Mouse (Mus musculus) hindbrain, embryonic 15.5 days (tissue): ENCODE measurements around the gene Snrnp27. TPM values are rescaled to one million over a fixed set of nuclear protein-coding genes. Genes with fewer than 3 reads are reported as not detected.

Source experiments
- ATAC-seq: fragments of 200-750 bp; cut with Nextera tagmentation; 2 replicates; pipeline ENCODE4 v1.8.0; 2017; ENCODE audit warnings: low read depth, moderate number of reproducible peaks, moderate TSS enrichment; ENCODE audit not compliant: low FRiP score
- H3K27ac ChIP-seq: fragments of 300-500 bp; sonication (generic); replicated peaks from 2 replicates; pipeline ENCODE4 v1.5.1; 2015; ENCODE audit warnings: mild to moderate bottlenecking, inconsistent platforms
- H3K27me3 ChIP-seq: fragments of 300-500 bp; sonication (generic); 2 replicates; pipeline ENCODE4 v1.6.1; 2015; ENCODE audit warnings: control low read depth, inconsistent platforms
- H3K36me3 ChIP-seq: fragments of 300-500 bp; sonication (generic); 2 replicates; pipeline ENCODE4 v1.6.1; 2015; ENCODE audit warnings: control low read depth, inconsistent platforms
- H3K4me1 ChIP-seq: fragments of 300-500 bp; sonication (generic); replicated peaks from 2 replicates; pipeline ENCODE4 v1.6.1; 2015; ENCODE audit warnings: control low read depth, inconsistent platforms
- H3K4me2 ChIP-seq: fragments of 300-500 bp; sonication (generic); 2 replicates; pipeline ENCODE4 v1.6.1; 2015; ENCODE audit warnings: moderate library complexity, mild to moderate bottlenecking, inconsistent platforms
- H3K4me3 ChIP-seq: fragments of 300-500 bp; sonication (generic); 2 replicates; pipeline ENCODE4 v1.5.1; 2015; ENCODE audit warnings: mild to moderate bottlenecking, inconsistent platforms
- H3K9ac ChIP-seq: fragments of 300-500 bp; sonication (generic); 2 replicates; pipeline ENCODE4 v1.6.1; 2015; ENCODE audit warnings: inconsistent platforms
- H3K9me3 ChIP-seq: fragments of 300-500 bp; sonication (generic); 2 replicates; pipeline ENCODE4 v1.6.1; 2016; ENCODE audit warnings: control low read depth, inconsistent platforms
- WGBS: fragments of 180-500 bp; shearing (Covaris S2); methylation state at CpG from one replicate; pipeline ENCODE4 v1.1.7; 2015; 5-methylcytosine and 5-hydroxymethylcytosine counted together
- polyA plus RNA-seq: library from polyadenylated mRNA; unstranded; fragments of >200 nt; fragmentation: Nextera tagmentation; extraction: Ambion mirVana; gene quantifications from 2 replicates; pipeline ENCODE4 v1.2.1, GENCODE M21; 2015

Gene Snrnp27
- polyA plus RNA-seq, 1 experiment from 2014 or later: 84.6 TPM

DNA sequence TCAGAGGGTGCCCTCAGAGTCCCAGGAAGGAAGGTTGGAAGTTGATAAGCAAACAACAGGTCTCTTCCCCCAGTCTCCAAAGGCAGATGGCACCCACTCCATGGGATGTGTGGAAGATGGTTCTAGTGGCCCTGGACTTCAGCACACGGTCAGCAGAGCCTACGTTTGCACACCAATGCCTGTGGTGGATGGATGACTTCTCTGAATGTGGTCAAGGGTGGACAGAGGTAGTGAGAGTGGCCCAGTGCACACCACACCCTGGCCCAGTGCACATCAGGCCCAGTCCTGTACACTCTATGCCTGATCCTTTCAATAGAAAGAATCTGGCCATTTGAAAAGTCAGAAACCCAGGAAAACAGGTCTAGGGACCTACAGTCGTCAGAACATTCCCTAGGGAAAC lies 25.8 kb downstream of the Snrnp27 start:
- Histone ChIP-seq H3K36me3 (peaks cover 46% of the 10 kb centered on the region), H3K9me3 (no peaks in the 10 kb centered on the region), H3K27me3 (no peaks in the 10 kb centered on the region), H3K4me3 (no peak overlapping the region), H3K9ac (no peak overlapping the region), H3K4me1 (no peaks in the 10 kb centered on the region), H3K4me2 (no peak overlapping the region), H3K27ac (no peak overlapping the region)
- 84% methylated on average over 3 of the region's 3 CpGs for WGBS
- no peak for ATAC-seq

DNA sequence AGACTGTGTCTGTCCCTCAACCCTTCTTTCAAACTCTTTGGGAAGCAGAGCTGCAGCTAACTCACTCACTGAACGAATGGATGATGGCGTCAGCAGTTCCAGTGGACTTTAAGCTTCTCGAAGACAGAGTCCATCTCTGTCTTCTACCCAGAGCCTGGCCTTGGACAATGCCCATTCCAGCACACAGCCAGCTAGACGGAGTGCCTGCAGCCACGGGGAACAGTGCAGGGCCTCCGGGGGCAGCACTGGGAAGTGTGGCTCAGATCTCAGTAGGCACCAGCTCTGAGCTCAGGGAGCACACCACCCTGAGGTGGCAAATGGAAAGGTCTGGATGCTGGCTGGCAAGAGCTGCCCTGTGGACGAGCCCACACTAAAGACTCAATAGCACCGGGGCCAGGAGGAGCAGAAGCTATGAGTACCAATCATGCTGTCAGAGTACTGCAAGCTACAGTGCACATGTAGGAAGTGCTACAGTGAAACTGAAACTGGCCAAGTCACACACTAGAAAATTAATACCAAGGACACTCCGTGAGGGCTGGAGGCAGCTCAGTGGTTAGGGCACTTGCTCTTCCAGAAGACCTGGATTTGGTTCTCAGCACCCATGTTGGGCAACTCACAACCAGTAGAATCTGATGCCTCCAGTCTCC lies 29.9 kb downstream of the Snrnp27 start:
- Histone ChIP-seq H3K36me3 (peaks cover 52% of the 10 kb centered on the region), H3K9ac (no peak overlapping the region), H3K27me3 (no peaks in the 10 kb centered on the region), H3K27ac (no peak overlapping the region), H3K4me1 (no peaks in the 10 kb centered on the region), H3K4me3 (no peak overlapping the region), H3K4me2 (no peak overlapping the region), H3K9me3 (no peaks in the 10 kb centered on the region)
- ATAC-seq: no peak
- WGBS: 82% methylated on average over 9 of the region's 9 CpGs

DNA sequence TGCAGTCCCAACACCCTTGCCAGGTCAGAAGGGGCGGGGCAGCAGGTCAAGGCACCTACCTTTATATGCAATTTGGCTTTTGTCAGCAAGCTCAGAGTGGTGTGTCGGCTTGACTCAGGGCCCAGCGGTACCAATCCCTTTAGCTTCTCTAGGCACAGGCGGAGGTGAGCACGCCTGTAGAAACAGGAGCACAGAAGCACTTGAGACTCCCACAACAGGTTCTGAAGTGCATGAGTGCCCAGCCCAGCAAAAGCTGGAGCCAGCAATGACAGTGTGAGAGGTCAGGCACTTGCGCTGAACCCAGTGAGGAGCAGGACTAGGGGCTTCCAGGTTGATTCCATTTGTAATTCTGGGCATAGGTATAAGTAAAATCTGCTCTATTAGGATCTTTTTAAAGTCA lies 31.3 kb downstream of the Snrnp27 start:
- Histone ChIP-seq H3K9ac (no peak overlapping the region), H3K9me3 (no peaks in the 10 kb centered on the region), H3K4me1 (no peaks in the 10 kb centered on the region), H3K4me3 (no peak overlapping the region), H3K36me3 (peaks cover 57% of the 10 kb centered on the region), H3K4me2 (no peak overlapping the region), H3K27ac (no peak overlapping the region), H3K27me3 (no peaks in the 10 kb centered on the region)
- no peak for ATAC-seq
- 92% methylated on average over 6 of the region's 6 CpGs for WGBS

DNA sequence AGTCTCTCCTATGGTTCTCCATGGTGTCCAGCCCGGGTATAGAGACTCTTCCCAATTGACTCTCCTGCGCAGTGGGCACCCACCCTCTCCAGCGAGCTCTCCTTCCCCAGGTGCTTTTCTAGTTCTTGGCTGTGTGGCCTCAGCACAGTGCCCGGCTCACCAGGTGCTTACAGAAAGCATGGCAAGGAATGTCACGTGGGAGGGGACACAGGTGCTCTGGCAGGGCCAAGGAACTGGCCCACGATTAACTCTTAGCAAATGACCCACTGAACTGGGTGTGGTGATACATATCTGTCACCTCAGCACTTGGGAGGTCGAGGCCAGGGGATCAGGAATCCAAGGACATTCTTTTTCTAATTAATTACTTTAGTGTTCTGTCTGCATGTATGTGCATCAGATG lies 38.2 kb downstream of the Snrnp27 start:
- H3K27me3 ChIP-seq: no peaks in the 10 kb centered on the region
- H3K36me3 ChIP-seq: peaks cover 31% of the 10 kb centered on the region
- no peaks in the 10 kb centered on the region for H3K9me3 ChIP-seq
- H3K27ac ChIP-seq: no peak overlapping the region
- 84% methylated on average over 7 of the region's 7 CpGs for WGBS
- ATAC-seq: no peak
- H3K4me3 ChIP-seq: no peak overlapping the region
- no peak overlapping the region for H3K9ac ChIP-seq
- H3K4me2 ChIP-seq: no peak overlapping the region
- H3K4me1 ChIP-seq: no peaks in the 10 kb centered on the region

DNA sequence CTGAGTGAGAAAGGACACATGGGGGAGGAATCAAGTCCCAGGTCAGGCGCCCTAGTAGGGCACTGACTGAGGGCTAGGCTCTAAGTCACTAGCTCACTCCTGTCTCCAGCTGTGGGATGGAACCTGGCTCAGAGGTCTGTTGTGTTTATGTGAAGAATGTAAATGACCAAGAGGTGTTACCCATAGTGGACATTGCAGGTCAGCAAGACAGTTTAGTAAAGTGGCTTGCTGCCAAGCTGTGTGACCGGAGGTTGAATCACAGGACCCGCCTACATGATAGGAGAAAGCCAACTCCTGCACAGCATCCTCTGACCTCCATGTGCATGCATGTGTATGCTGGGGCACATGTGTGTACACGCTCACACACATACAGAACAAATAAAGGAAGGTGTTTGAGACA lies 38.8 kb downstream of the Snrnp27 start:
- Histone ChIP-seq H3K4me1 (no peaks in the 10 kb centered on the region), H3K4me3 (no peak overlapping the region), H3K9ac (no peak overlapping the region), H3K4me2 (no peak overlapping the region), H3K27ac (no peak overlapping the region), H3K36me3 (peaks cover 26% of the 10 kb centered on the region), H3K27me3 (no peaks in the 10 kb centered on the region), H3K9me3 (no peaks in the 10 kb centered on the region)
- 84% methylated on average over 4 of the region's 4 CpGs for WGBS
- ATAC-seq: no peak

DNA sequence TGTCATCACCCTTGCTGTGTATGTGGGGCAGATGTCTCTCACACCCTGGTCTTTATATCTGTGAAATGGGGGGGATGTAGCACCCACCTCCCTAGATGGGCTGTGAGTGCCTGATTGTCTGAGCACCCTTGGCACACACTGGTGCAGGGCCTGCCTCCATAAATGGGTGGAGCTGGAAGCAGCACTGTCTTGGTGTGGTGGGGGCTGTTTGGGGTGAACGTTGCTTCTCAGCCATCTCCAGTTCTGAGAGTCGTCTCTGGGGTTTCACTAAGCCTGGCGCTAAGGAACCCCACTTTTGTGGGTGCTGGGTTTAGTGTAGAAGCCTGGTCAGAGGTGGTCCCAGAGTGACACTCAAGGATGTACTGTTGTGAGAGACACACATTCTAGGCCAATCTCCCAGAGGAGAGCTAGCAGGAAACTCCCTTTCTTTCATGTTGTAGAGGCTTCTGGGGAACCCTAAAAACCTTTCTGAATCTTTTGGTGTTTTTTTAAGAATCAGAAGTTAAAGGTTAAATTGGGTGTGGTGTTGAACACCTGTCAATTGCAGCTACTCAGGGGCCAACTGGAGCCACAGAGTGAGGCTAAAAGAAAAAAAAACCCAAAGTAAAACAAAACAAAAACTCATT lies 39.4 kb downstream of the Snrnp27 start:
- Histone ChIP-seq H3K27me3 (no peaks in the 10 kb centered on the region), H3K4me3 (no peak overlapping the region), H3K9me3 (no peaks in the 10 kb centered on the region), H3K27ac (no peak overlapping the region), H3K4me2 (no peak overlapping the region), H3K4me1 (no peaks in the 10 kb centered on the region), H3K36me3 (peaks cover 20% of the 10 kb centered on the region), H3K9ac (no peak overlapping the region)
- WGBS: 80% methylated on average over 3 of the region's 3 CpGs
- ATAC-seq: no peak

DNA sequence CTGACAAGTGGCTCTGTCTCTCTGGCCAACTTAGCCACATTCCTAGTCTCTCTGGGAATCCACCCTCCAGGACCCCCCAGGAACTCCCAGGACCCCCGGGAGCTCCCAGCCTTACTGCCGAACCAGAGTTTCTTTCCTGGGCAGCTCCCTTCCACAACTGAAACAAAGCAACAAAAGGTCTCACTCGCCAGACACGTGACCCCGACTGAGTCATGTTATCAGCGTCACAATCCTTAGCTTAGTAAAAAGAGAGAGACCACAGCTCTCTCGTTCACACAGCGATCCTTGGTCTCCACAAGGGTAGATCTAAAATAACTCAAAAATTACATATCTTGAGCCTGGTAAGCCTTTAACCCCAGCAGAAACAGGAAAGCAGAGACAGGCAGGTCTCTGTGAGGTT lies 42.6 kb downstream of the Snrnp27 start:
- Histone ChIP-seq H3K9ac (no peak overlapping the region), H3K4me3 (no peak overlapping the region), H3K4me1 (no peaks in the 10 kb centered on the region), H3K4me2 (no peak overlapping the region), H3K27me3 (no peaks in the 10 kb centered on the region), H3K36me3 (no peaks in the 10 kb centered on the region), H3K27ac (no peak overlapping the region), H3K9me3 (no peaks in the 10 kb centered on the region)
- ATAC-seq: no peak
- 53% methylated on average over 8 of the region's 8 CpGs for WGBS

DNA sequence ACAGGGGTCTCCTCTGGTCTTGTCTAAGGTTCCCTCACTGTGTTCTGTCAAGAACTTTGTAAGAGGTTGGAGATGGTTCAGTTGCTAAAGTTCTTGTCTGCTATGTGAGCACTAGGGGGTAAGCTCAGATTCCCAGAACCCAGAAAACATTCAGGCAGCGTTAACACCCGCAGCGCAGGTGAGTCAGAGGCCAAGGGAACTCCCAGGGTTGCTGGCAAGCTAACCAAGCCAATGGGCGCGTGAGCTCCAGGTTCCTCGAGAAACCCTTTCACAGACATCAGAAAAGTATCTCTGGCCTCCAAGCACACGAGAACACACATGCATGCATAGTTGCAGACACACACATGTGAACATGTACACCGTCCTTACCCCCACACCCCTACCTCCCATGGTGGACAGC lies 43.5 kb downstream of the Snrnp27 start:
- H3K36me3 ChIP-seq: no peaks in the 10 kb centered on the region
- H3K27ac ChIP-seq: no peak overlapping the region
- H3K4me1 ChIP-seq: no peaks in the 10 kb centered on the region
- no peak overlapping the region for H3K9ac ChIP-seq
- H3K9me3 ChIP-seq: no peaks in the 10 kb centered on the region
- no peak overlapping the region for H3K4me3 ChIP-seq
- H3K27me3 ChIP-seq: no peaks in the 10 kb centered on the region
- 92% methylated on average over 8 of the region's 8 CpGs for WGBS
- no peak overlapping the region for H3K4me2 ChIP-seq
- ATAC-seq: no peak

DNA sequence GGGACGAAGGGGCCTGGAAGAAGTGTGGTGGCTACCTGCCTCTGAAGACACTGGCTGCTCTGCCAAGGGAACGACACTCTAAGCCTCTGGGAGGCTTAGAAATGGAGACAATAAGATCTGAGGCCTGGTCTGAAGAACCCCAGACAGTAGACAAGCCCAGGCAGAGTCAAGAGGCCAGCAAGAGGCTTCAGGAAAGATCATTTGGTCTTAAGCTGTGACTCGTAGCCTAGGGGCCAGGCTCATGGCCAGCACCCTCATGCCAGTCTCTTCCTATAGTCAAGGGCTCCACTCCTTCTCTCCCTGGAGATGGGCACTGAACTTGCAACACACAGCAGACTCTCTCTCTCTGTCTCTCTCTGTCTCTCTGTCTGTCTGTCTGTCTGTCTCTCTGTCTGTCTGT lies 44.2 kb downstream of the Snrnp27 start:
- Histone ChIP-seq H3K36me3 (no peaks in the 10 kb centered on the region), H3K27ac (no peak overlapping the region), H3K9me3 (no peaks in the 10 kb centered on the region), H3K9ac (no peak overlapping the region), H3K4me3 (no peak overlapping the region), H3K27me3 (no peaks in the 10 kb centered on the region), H3K4me2 (no peak overlapping the region), H3K4me1 (no peaks in the 10 kb centered on the region)
- ATAC-seq: no peak
- WGBS: 89% methylated on average over 3 of the region's 3 CpGs

DNA sequence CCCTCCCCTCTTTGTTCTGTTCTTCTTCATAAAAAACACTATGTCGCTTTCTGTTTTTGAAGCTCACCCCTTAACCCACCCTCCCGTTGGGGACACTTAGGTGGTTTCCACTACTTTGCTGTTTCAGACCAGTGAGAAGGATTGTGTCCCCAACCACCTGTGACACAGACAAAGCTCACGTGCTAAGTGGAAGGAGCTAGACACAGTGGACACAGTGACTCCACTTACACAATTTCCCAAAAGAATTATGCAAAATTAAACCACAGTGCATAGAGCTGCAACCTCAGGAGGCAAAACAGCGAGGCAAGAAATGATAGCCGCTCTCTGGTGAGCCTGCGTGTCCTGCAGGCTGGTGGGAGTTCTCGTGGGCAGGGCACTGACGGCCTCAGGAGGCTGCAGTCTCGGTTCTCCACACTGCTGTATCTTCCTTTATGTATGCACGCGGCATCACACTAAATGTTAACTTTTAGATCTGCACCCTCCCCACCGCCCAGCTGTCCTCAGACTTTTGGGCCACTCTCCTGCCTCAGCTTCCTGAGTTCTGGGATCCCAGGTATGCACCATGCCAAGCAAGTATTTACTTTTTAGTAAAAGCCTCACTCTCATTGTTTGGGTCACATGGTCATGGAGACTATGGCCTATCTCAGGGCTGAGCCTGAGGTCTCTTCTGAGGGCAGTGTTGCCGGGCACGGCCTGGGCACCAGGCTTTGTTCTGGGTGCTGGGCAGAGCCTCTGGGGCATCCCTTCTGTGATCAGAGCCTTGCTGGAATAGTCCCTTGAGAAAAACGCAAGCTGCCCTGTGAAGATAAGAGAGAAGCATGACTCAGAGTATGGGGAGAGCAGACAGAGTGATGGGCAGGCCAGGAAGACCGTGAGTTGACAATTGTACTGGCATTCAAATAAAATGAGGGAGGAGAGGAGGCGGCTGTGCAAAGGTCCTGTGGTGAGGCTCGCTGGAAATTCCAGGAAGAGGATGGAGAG lies 44.9 kb downstream of the Snrnp27 start:
- Histone ChIP-seq H3K27me3 (no peaks in the 10 kb centered on the region), H3K4me1 (no peaks in the 10 kb centered on the region), H3K9ac (no peak overlapping the region), H3K4me2 (no peak overlapping the region), H3K4me3 (no peak overlapping the region), H3K9me3 (no peaks in the 10 kb centered on the region), H3K27ac (no peak overlapping the region), H3K36me3 (no peaks in the 10 kb centered on the region)
- ATAC-seq: no peak
- 82% methylated on average over 18 of the region's 18 CpGs for WGBS

DNA sequence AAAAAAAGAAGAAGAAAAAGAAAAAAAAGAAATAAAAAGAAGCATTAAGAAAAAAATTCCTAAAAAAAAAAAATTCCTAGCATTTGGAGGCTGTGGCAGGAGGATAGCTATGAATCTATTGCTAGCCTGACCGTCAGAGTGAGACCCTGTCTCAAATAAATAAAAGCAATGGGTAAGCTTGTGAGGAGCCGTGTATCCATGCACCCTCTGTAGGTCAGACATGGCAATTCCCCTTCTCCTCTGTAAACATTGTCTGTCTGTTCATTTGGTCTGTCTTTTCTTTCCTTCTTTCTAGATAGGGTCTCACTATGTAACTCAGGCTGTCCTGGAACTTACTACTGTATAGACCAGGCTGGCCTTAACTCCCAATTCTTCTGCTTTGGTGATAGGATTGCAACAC lies 45.9 kb downstream of the Snrnp27 start:
- H3K9me3 ChIP-seq: no peaks in the 10 kb centered on the region
- no peaks in the 10 kb centered on the region for H3K4me1 ChIP-seq
- ATAC-seq: peak; percentile 38; the same call in 1 of the 2 replicates
- 18% methylated on average over 2 of the region's 2 CpGs for WGBS
- H3K4me3 ChIP-seq: no peak overlapping the region
- H3K4me2 ChIP-seq: no peak overlapping the region
- no peaks in the 10 kb centered on the region for H3K36me3 ChIP-seq
- no peak overlapping the region for H3K27ac ChIP-seq
- no peaks in the 10 kb centered on the region for H3K27me3 ChIP-seq
- H3K9ac ChIP-seq: no peak overlapping the region

DNA sequence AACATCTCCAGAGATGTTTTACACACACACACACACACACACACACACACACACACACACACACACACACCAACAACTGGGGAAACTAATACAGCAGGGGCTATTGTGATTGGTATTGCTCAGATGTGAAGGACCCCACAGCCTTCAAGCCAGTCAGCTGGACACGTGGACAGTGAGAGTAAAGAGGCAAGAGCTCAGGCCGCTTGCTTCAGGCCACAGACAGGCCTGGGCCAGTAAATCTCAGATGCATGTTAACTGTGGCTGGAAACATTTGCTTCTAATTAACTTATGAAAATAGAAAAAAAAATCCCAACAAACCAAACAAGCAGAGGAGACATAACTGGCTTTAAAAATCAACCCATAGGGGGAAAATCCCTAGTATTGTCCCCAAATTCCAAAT lies 46.5 kb downstream of the Snrnp27 start:
- Histone ChIP-seq H3K36me3 (no peaks in the 10 kb centered on the region), H3K27me3 (no peaks in the 10 kb centered on the region), H3K9me3 (no peaks in the 10 kb centered on the region), H3K4me2 (no peak overlapping the region), H3K27ac (no peak overlapping the region), H3K9ac (no peak overlapping the region), H3K4me3 (no peak overlapping the region), H3K4me1 (no peaks in the 10 kb centered on the region)
- no peak for ATAC-seq
- 83% methylated on average over 2 of the region's 2 CpGs for WGBS
